Mouse (Mus musculus): ENCODE data around the gene Kdm1a. TPM values are rescaled to one million over a fixed set of nuclear protein-coding genes. Genes with fewer than 3 reads are reported as not detected.

Kdm1a gene
- polyA plus RNA-seq (2014; fragmentation: Nextera tagmentation; extraction: Ambion mirVana), result 101 and 102 TPM in 2 replicates

DNA sequence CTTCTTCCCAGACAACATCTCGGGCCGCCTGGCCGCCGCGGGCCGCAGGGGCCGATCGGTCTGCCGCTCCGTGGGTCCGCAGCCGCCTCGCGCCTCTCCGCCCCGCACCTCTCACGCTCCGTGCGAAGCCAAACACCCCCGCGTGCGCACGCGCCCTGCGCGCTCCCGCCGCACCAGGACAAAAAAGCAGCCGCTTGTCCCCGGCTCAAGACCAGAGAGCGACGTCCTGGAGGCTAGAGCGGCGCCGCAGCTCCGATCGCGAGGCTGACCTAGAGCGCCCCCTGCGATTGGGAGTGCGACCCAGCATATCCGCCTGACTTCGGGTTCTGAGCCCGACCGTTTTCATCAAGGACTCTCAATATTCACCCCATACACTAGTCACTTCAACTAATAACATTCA, at the start of gene Kdm1a:
TSS of gene Kdm1a (minus strand) at position 156 of the 400 bp plus-strand sequence.
- Histone ChIP-seq H3K9me3 (ENCODE audit: control insufficient read depth, low read length) (no peaks in the 10 kb centered on the region), H3K36me3 (ENCODE audit: control insufficient read depth, insufficient read depth, low read length) (no peaks in the 10 kb centered on the region), H3K4me3 (ENCODE audit: low read depth, low read length) (peak within 1 kb of the TSS; percentile 100), H3K27ac (ENCODE audit: low read depth, low read length) (peak within 1 kb of the TSS; percentile 90), H3K4me2 (ENCODE audit: low read depth) (peak within 1 kb of the TSS; percentile 60), H3K4me1 (ENCODE audit: control insufficient read depth, insufficient read depth, low read length) (peaks cover 4% of the 10 kb centered on the region; the same call in 1 of the 2 replicates), H3K9ac (ENCODE audit: low read length) (peak within 1 kb of the TSS; percentile 97), H3K27me3 (ENCODE audit: control insufficient read depth, insufficient read depth, low read length) (no peaks in the 10 kb centered on the region)
- WGBS, result under 1% methylated on average over 45 of the region's 45 CpGs
- ATAC-seq (ENCODE audit: insufficient read depth, low FRiP score, low TSS enrichment) (peak; percentile 88), DNase-seq (ENCODE audit: low spot score) (peak; percentile 98)

DNA sequence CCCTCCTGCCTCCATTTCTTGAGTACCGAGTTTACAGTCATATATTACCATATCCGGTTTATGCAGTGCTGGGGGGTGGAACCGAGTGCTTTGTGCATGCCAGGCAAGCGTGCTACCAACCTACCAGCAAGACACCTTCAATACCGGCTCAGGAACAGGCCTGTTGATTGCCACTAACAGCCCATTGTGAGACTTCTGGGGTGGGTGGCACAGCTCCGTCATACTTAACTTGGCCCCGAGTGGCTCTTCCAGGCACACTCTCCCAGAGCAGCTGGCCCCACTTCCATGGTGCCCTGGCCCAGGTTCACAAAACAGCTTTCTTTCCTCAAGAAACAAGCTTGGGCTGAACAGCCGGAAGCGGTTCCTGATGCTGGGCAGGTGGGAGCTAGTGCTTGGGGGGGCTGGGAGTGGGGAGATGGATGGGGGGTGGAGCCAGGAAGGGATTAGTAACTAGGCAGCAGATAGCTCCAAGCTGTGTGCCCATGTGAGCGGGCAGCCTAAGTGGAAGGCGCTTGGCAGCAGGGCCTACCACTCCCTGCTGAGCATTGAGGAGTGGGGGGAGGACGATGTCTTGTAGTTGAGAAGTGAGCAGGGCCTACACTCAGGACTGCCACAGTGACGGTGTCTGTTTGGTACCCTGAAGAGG, 49.5 kb upstream of the Kdm1a start:
- no peak for DNase-seq (ENCODE audit: low spot score)
- Histone ChIP-seq H3K27ac (ENCODE audit: low read depth, low read length) (no peak overlapping the region), H3K4me2 (ENCODE audit: low read depth) (no peak overlapping the region), H3K9me3 (ENCODE audit: control insufficient read depth, low read length) (no peaks in the 10 kb centered on the region), H3K27me3 (ENCODE audit: control insufficient read depth, insufficient read depth, low read length) (no peaks in the 10 kb centered on the region), H3K4me1 (ENCODE audit: control insufficient read depth, insufficient read depth, low read length) (no peaks in the 10 kb centered on the region), H3K9ac (ENCODE audit: low read length) (no peak overlapping the region), H3K36me3 (ENCODE audit: control insufficient read depth, insufficient read depth, low read length) (peaks cover 9% of the 10 kb centered on the region), H3K4me3 (ENCODE audit: low read depth, low read length) (no peak overlapping the region)
- WGBS, result 86% methylated on average over 13 of the region's 13 CpGs
- ATAC-seq (ENCODE audit: insufficient read depth, low FRiP score, low TSS enrichment), result no peak

DNA sequence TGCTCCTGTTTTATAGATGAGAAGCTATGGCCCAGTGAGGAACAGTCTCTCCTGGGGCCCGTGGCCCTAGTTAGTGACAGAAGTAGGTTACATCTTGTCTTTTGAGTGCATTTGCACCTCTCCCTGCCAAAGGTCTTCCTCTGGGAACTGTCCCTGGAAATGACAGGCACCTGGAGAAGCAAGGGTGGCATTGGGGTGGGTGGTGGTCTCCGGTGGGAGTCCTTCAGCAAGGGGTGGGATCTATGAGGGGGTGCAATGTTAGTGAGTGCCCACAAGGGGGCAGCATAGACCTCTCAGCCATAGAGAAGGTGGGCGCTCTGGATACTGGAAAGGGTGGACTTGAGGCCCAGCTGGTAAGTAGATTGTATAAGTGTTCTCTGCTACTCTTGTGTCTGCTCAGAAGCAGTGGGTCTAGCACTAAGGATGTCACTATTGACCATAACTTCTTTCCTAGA, 48.9 kb upstream of the Kdm1a start:
- no peak overlapping the region for H3K9ac ChIP-seq (ENCODE audit: low read length)
- no peak overlapping the region for H3K4me2 ChIP-seq (ENCODE audit: low read depth)
- H3K4me3 ChIP-seq (ENCODE audit: low read depth, low read length), result no peak overlapping the region
- 69% methylated on average over 3 of the region's 3 CpGs for WGBS
- DNase-seq (ENCODE audit: low spot score) (peak; percentile 72), ATAC-seq (ENCODE audit: insufficient read depth, low FRiP score, low TSS enrichment) (0 out of 2 replicates have a peak, but pooled peaks have one; percentile 39)
- no peaks in the 10 kb centered on the region for H3K27me3 ChIP-seq (ENCODE audit: control insufficient read depth, insufficient read depth, low read length)
- H3K36me3 ChIP-seq (ENCODE audit: control insufficient read depth, insufficient read depth, low read length), result peaks cover 6% of the 10 kb centered on the region
- H3K4me1 ChIP-seq (ENCODE audit: control insufficient read depth, insufficient read depth, low read length), result no peaks in the 10 kb centered on the region
- H3K27ac ChIP-seq (ENCODE audit: low read depth, low read length), result no peak overlapping the region
- no peaks in the 10 kb centered on the region for H3K9me3 ChIP-seq (ENCODE audit: control insufficient read depth, low read length)

DNA sequence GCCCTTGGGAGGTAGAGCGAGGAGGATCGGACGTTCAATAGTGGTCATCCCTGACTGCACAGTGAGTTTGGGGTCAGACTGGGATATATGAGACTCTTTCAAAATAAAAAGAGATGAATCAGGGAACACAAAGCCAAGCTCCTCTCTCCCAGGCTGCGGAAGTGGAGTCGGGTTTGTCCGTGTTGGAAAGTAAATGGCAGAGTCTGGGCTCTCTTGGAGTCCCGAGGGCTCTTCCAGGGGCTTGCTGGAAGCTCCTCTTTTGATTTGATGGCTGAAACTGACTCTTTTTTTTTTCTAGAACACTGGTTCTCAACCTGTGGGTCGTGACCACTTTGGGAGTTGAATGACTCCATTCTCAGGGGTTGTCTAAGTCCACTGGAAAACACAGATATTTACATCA, 47.7 kb upstream of the Kdm1a start:
- no peak overlapping the region for H3K4me2 ChIP-seq (ENCODE audit: low read depth)
- H3K27ac ChIP-seq (ENCODE audit: low read depth, low read length), result no peak overlapping the region
- no peaks in the 10 kb centered on the region for H3K27me3 ChIP-seq (ENCODE audit: control insufficient read depth, insufficient read depth, low read length)
- H3K4me1 ChIP-seq (ENCODE audit: control insufficient read depth, insufficient read depth, low read length), result no peaks in the 10 kb centered on the region
- ATAC-seq (ENCODE audit: insufficient read depth, low FRiP score, low TSS enrichment), result no peak
- no peak overlapping the region for H3K9ac ChIP-seq (ENCODE audit: low read length)
- H3K4me3 ChIP-seq (ENCODE audit: low read depth, low read length), result no peak overlapping the region
- peaks cover 3% of the 10 kb centered on the region for H3K36me3 ChIP-seq (ENCODE audit: control insufficient read depth, insufficient read depth, low read length)
- 89% methylated on average over 8 of the region's 8 CpGs for WGBS
- no peak for DNase-seq (ENCODE audit: low spot score)
- no peaks in the 10 kb centered on the region for H3K9me3 ChIP-seq (ENCODE audit: control insufficient read depth, low read length)

DNA sequence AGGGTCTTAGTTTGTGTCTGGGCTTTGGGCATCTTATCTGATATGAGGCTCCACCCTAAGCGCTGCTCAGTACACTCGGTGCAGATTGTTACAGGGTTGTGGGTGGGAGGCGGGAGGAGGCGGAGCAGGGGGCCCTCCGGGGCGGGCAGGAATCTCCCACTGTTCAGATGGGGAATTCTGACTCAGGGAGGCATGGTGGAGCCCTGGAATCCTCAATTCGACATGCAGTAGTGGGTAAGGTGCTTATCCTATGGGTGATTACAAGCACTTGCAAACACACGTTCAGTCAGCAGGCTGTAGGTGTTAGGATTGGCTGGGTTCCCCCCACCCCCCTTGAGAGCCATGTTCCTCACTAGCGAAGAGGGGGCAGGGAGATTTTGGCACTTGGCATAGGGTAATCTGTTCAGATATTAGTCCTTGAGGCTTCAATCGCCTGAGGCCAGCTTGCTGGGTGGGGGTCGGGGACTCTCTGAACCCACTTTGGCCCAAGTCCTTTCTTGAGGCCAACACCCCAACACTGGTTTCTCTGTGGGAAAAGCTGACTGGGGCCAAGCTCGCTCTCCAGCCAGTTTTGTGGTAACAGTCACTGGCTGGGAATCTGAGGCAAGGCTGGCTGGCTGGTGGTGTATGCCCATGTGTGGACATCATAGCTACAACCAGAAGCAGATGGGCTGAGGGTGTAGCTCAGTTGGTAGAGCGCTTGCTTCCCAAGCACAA, 47.1 kb upstream of the Kdm1a start:
- 38% methylated on average over 13 of the region's 13 CpGs for WGBS
- Histone ChIP-seq H3K27me3 (ENCODE audit: control insufficient read depth, insufficient read depth, low read length) (no peaks in the 10 kb centered on the region), H3K27ac (ENCODE audit: low read depth, low read length) (no peak overlapping the region), H3K9me3 (ENCODE audit: control insufficient read depth, low read length) (no peaks in the 10 kb centered on the region), H3K4me2 (ENCODE audit: low read depth) (no peak overlapping the region), H3K36me3 (ENCODE audit: control insufficient read depth, insufficient read depth, low read length) (peaks cover 3% of the 10 kb centered on the region; the same call in 1 of the 2 replicates), H3K4me3 (ENCODE audit: low read depth, low read length) (no peak overlapping the region), H3K9ac (ENCODE audit: low read length) (no peak overlapping the region), H3K4me1 (ENCODE audit: control insufficient read depth, insufficient read depth, low read length) (no peaks in the 10 kb centered on the region)
- no peak for ATAC-seq (ENCODE audit: insufficient read depth, low FRiP score, low TSS enrichment)
- DNase-seq (ENCODE audit: low spot score), result no peak

DNA sequence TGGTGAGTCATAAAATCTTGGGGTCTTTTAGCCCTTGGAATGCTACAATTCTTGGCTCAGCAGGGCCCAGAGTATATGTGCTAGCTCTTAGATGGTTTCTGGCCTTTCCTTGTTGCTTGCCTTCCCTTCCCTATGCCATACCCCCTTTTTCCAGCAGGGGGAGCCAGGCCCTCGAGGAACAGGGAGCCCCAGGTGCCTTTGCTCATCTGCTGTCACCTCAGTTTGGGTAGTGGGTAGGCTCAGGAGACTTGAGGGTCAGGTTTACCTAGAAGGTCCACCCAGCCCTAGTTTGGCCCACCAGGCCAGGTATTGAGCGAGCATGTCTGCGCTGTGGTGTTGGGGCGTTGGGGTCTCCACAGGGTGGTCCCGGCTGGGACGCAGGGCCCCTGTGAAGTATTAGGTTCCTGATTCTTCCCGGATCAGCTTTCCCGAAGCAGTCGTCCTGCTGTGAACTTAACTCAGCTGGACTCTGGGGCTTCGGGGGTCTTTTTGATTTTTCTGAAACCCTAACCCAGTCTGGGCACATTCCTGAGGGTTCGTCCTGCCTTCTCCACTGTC, 46.5 kb upstream of the Kdm1a start:
- 0 out of 2 replicates have a peak, but pooled peaks have one; percentile 35 for ATAC-seq (ENCODE audit: insufficient read depth, low FRiP score, low TSS enrichment)
- 11% methylated on average over 11 of the region's 11 CpGs for WGBS
- no peak overlapping the region for H3K27ac ChIP-seq (ENCODE audit: low read depth, low read length)

DNA sequence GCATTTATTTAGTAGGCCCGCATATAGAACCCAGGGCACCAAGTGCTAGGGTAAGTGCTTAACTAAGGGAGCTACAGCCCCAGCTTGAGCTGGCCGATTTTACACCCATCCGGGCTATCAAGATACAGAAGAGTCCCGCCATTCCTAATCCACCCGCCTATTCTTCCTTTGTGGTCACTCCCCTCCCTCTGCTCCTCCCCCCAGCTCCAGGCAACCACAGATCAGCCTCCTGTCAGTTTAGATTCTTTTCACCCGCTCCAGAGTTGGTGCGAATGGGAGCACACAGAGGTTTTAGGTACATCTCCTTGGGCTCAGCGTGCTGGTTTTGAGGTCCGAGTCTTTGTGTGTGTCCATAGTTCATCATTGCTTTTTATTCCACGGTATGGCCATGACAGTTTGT, 36.4 kb upstream of the Kdm1a start:
- no peak overlapping the region for H3K4me3 ChIP-seq (ENCODE audit: low read depth, low read length)
- H3K36me3 ChIP-seq (ENCODE audit: control insufficient read depth, insufficient read depth, low read length), result no peaks in the 10 kb centered on the region
- H3K9me3 ChIP-seq (ENCODE audit: control insufficient read depth, low read length), result no peaks in the 10 kb centered on the region
- DNase-seq (ENCODE audit: low spot score) (peak; percentile 65), ATAC-seq (ENCODE audit: insufficient read depth, low FRiP score, low TSS enrichment) (no peak)
- H3K27me3 ChIP-seq (ENCODE audit: control insufficient read depth, insufficient read depth, low read length), result peaks cover 25% of the 10 kb centered on the region
- peaks cover 14% of the 10 kb centered on the region for H3K4me1 ChIP-seq (ENCODE audit: control insufficient read depth, insufficient read depth, low read length)
- H3K9ac ChIP-seq (ENCODE audit: low read length), result peak overlapping the region; percentile 28; the same call in 1 of the 2 replicates
- no peak overlapping the region for H3K27ac ChIP-seq (ENCODE audit: low read depth, low read length)
- WGBS, result 5% methylated on average over 10 of the region's 10 CpGs
- H3K4me2 ChIP-seq (ENCODE audit: low read depth), result peak overlapping the region; percentile 21

More for the DNA sequence above, 46.5 kb upstream of the Kdm1a start:
- no peak overlapping the region for H3K9ac ChIP-seq (ENCODE audit: low read length)
- H3K4me3 ChIP-seq (ENCODE audit: low read depth, low read length), result no peak overlapping the region
- no peaks in the 10 kb centered on the region for H3K9me3 ChIP-seq (ENCODE audit: control insufficient read depth, low read length)
- peak; percentile 85 for DNase-seq (ENCODE audit: low spot score)
- no peaks in the 10 kb centered on the region for H3K27me3 ChIP-seq (ENCODE audit: control insufficient read depth, insufficient read depth, low read length)
- H3K4me2 ChIP-seq (ENCODE audit: low read depth), result no peak overlapping the region
- no peaks in the 10 kb centered on the region; the same call in 1 of the 2 replicates for H3K36me3 ChIP-seq (ENCODE audit: control insufficient read depth, insufficient read depth, low read length)
- no peaks in the 10 kb centered on the region for H3K4me1 ChIP-seq (ENCODE audit: control insufficient read depth, insufficient read depth, low read length)

DNA sequence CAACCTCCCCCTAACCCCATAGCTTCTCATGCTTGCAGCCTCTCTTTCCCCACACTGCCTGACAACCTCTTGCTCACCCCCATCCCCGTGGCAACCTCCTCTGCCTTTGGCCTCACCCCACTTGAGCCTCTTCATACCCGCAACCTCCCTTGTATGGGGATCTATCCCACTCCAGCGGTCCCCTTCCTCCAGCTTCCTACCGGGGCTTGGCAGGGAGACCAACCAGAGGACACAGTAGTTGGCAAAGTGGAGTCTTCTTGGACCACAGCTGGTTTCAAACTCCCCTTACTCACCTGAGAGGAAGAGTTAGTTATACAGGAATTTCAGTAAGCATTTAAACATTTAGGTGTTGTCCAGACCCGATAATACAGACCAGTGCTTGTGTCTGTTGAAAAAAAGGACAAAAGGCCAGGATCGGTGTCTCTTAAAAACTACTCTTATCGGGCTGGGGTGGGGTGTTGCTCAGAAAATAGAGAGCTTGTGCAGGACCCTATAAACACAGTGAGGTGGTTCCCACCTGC, 35.8 kb upstream of the Kdm1a start:
- H3K27ac ChIP-seq (ENCODE audit: low read depth, low read length), result no peak overlapping the region
- no peak overlapping the region for H3K4me3 ChIP-seq (ENCODE audit: low read depth, low read length)
- H3K4me2 ChIP-seq (ENCODE audit: low read depth), result peak overlapping the region; percentile 91; the same call in 1 of the 2 replicates
- no peak for DNase-seq (ENCODE audit: low spot score)
- ATAC-seq (ENCODE audit: insufficient read depth, low FRiP score, low TSS enrichment), result no peak
- no peaks in the 10 kb centered on the region for H3K36me3 ChIP-seq (ENCODE audit: control insufficient read depth, insufficient read depth, low read length)
- H3K9me3 ChIP-seq (ENCODE audit: control insufficient read depth, low read length), result no peaks in the 10 kb centered on the region
- H3K4me1 ChIP-seq (ENCODE audit: control insufficient read depth, insufficient read depth, low read length), result peaks cover 14% of the 10 kb centered on the region
- peaks cover 25% of the 10 kb centered on the region for H3K27me3 ChIP-seq (ENCODE audit: control insufficient read depth, insufficient read depth, low read length)
- WGBS, result 32% methylated on average over 7 of the region's 7 CpGs
- no peak overlapping the region for H3K9ac ChIP-seq (ENCODE audit: low read length)
